Mouse (Mus musculus): ENCODE data around the gene Ovch2.

Gene Ovch2

GRCm38 (mm10) chr7:107745111-107745510, 55.9 kb downstream of the Ovch2 start:
- DNase-seq (ENCODE audit: low spot score in 2 of 2) = no peak

GRCm38 (mm10) chr7:107744454-107744853, 56.6 kb downstream of the Ovch2 start:
- DNase-seq (ENCODE audit: low spot score in 2 of 2) = no peak

- no peak for DNase-seq (ENCODE audit: low spot score in 2 of 2)
Observed at GRCm38 (mm10) chr7:107742963-107743465, 58.0 kb downstream of the Ovch2 start.

GRCm38 (mm10) chr7:107738726-107739125, 62.3 kb downstream of the Ovch2 start:
- DNase-seq (ENCODE audit: low spot score in 2 of 2) = peak; percentile 49 to 52

GRCm38 (mm10) chr7:107733162-107733561, 67.8 kb downstream of the Ovch2 start:
- DNase-seq (ENCODE audit: low spot score in 2 of 2) = no peak

All from right cerebral cortex, adult 2 months (tissue).